Mouse (Mus musculus) kidney, adult 10 weeks (tissue): ENCODE data around the gene Gm9. TPM values are rescaled to one million over a fixed set of nuclear protein-coding genes. Genes with fewer than 3 reads are reported as not detected.

ENCODE experiments used
- polyA plus RNA-seq: library from polyadenylated mRNA; stranded (reverse); fragments of 350-450 nt; fragmentation: Illumina TruSeq; extraction: RNeasy Lipid Tissue Mini Kit (QIAGEN cat#74804); gene quantifications from one replicate; pipeline ENCODE4 v1.2.3, GENCODE M21; 2014; ENCODE audit warnings: low read depth, low replicate concordance

Gene Gm9
- polyA plus RNA-seq: not detected

GRCm38 (mm10) chrX:37210941-37211340 lies at the start of gene Gm9:
Gene Gm9 (minus strand): TSS chrX:37211041.

GRCm38 (mm10) chrX:37249619-37250018 lies 38.8 kb upstream of the Gm9 start, which contains the start of gene Rhox3a:
Gene Rhox3a (plus strand): TSS chrX:37249919.

GRCm38 (mm10) chrX:37244676-37245075 lies 33.8 kb upstream of the Gm9 start, which contains the start of gene Rhox2a:
Gene Rhox2a (plus strand): TSS chrX:37244976.

GRCm38 (mm10) chrX:37222158-37222557 lies 11.3 kb upstream of the Gm9 start, which contains the start of gene Rhox1:
Gene Rhox1 (minus strand): TSS chrX:37222258.

GRCm38 (mm10) chrX:37191105-37191743 lies 19.6 kb downstream of the Gm9 start, which contains the start of the genes Ndufa1 and Rnf113a1:
Gene Ndufa1 (minus strand): TSS chrX:37191163.
Gene Rnf113a1 (plus strand): TSS chrX:37191245.

GRCm38 (mm10) chrX:37168742-37169141 lies 42.1 kb downstream of the Gm9 start, which contains the start of gene Akap14:
Gene Akap14 (minus strand): TSS chrX:37168842.

Other genes with a start within 250 kb of the Gm9 start
- 8.8 TPM for gene Sept6, start 219.2 kb downstream of the Gm9 start, polyA plus RNA-seq
- not detected for gene Sowahd, start 162.2 kb downstream of the Gm9 start, polyA plus RNA-seq
- gene Rpl39, start 125.6 kb downstream of the Gm9 start, polyA plus RNA-seq: 645 TPM
- 53.1 TPM for gene Upf3b, start 100.7 kb downstream of the Gm9 start, polyA plus RNA-seq
- 56.2 TPM for gene Nkap, start 84.2 kb downstream of the Gm9 start, polyA plus RNA-seq
- gene Akap14, start 42.2 kb downstream of the Gm9 start, polyA plus RNA-seq: not detected
- gene Ndufa1, start 19.9 kb downstream of the Gm9 start, polyA plus RNA-seq: 470 TPM
- gene Rnf113a1, start 19.8 kb downstream of the Gm9 start, polyA plus RNA-seq: not detected
- gene Rhox1, start 11.2 kb upstream of the Gm9 start, polyA plus RNA-seq: not detected
- gene Rhox2a, start 33.9 kb upstream of the Gm9 start, polyA plus RNA-seq: not detected
- gene Rhox3a, start 38.9 kb upstream of the Gm9 start, polyA plus RNA-seq: not detected
- gene Rhox4a, start 54.3 kb upstream of the Gm9 start, polyA plus RNA-seq: not detected
- gene Rhox3a2, start 169.0 kb upstream of the Gm9 start, polyA plus RNA-seq: not detected
- gene Rhox4a2, start 179.8 kb upstream of the Gm9 start, polyA plus RNA-seq: not detected
- not detected for gene Rhox2b, start 201.0 kb upstream of the Gm9 start, polyA plus RNA-seq
- not detected for gene Rhox4b, start 221.5 kb upstream of the Gm9 start, polyA plus RNA-seq
- not detected for gene Rhox2c, start 242.6 kb upstream of the Gm9 start, polyA plus RNA-seq
- not detected for gene Rhox3c, start 247.5 kb upstream of the Gm9 start, polyA plus RNA-seq